Mouse (Mus musculus) liver, postnatal 0 days (tissue): ENCODE results near the gene Xkr7. TPM values are rescaled to one million over a fixed set of nuclear protein-coding genes. Genes with fewer than 3 reads are reported as not detected.

Experiments used
- ATAC-seq: fragments of 200-750 bp; cut with Nextera tagmentation; 2 replicates; pipeline ENCODE4 v1.8.0; 2017; ENCODE audit warnings: mild to moderate bottlenecking, moderate library complexity
- DNase-seq: peaks from one replicate; pipeline ENCODE4 v3.0.0-alpha.2; 2016
- H3K27ac ChIP-seq: fragments of 300-500 bp; sonication (generic); 2 replicates; pipeline ENCODE4 v1.5.1; 2014; ENCODE audit warnings: antibody characterized with exemption, moderate library complexity, mild to moderate bottlenecking, low read depth
- H3K27me3 ChIP-seq: fragments of 300-500 bp; sonication (generic); 2 replicates; pipeline ENCODE4 v1.6.1; 2014; ENCODE audit warnings: low read length, control low read depth, mixed read lengths; ENCODE audit not compliant: insufficient read depth
- H3K36me3 ChIP-seq: fragments of 300-500 bp; sonication (generic); replicated peaks from 2 replicates; pipeline ENCODE4 v1.6.1; 2014; ENCODE audit warnings: mild to moderate bottlenecking, control low read depth, low read length, moderate library complexity, mixed read lengths; ENCODE audit not compliant: insufficient read depth
- H3K4me1 ChIP-seq: fragments of 300-500 bp; sonication (generic); 2 replicates; pipeline ENCODE4 v1.6.1; 2014; ENCODE audit warnings: antibody characterized with exemption, mild to moderate bottlenecking, control low read depth; ENCODE audit not compliant: insufficient read depth
- H3K4me2 ChIP-seq: fragments of 300-500 bp; sonication (generic); 2 replicates; pipeline ENCODE4 v1.6.1; 2014; ENCODE audit warnings: low read depth, mild to moderate bottlenecking, low read length, moderate library complexity, mixed read lengths
- H3K4me3 ChIP-seq: fragments of 300-500 bp; sonication (generic); 2 replicates; pipeline ENCODE4 v1.5.1; 2014; ENCODE audit warnings: low read depth, low read length
- H3K9ac ChIP-seq: fragments of 300-500 bp; sonication (generic); replicated peaks from 2 replicates; pipeline ENCODE4 v1.6.1; 2014; ENCODE audit warnings: mild to moderate bottlenecking, moderate library complexity
- H3K9me3 ChIP-seq: fragments of 300-500 bp; sonication (generic); 2 replicates; pipeline ENCODE4 v1.6.1; 2016; ENCODE audit warnings: mild to moderate bottlenecking, control low read depth, low read length, mixed read lengths
- CTCF ChIP-seq: sonication (generic); IDR thresholded peaks from 2 replicates; pipeline ENCODE4 v1.5.1; 2016; ENCODE audit warnings: antibody characterized with exemption, low read depth
- EP300 ChIP-seq: IDR thresholded peaks from 2 replicates; pipeline ENCODE4 v1.6.1; 2016; ENCODE audit warnings: antibody characterized with exemption, low read depth, mild to moderate bottlenecking
- WGBS: fragments of 180-500 bp; shearing (Covaris S2); extraction: QIAGEN DNeasy Blood & Tissue Kit; methylation state at CpG from one replicate; pipeline ENCODE4 v1.1.7; 2014; ENCODE audit not compliant: insufficient replicate concordance; 5-methylcytosine and 5-hydroxymethylcytosine counted together
- polyA plus RNA-seq: library from polyadenylated mRNA; unstranded; fragments of >200 nt; fragmentation: Nextera tagmentation; extraction: Ambion mirVana; gene quantifications from 2 replicates; pipeline ENCODE4 v1.2.1, GENCODE M21; 2015

The Xkr7 gene
- polyA plus RNA-seq, 1 experiment from 2014 or later, result not detected

DNA sequence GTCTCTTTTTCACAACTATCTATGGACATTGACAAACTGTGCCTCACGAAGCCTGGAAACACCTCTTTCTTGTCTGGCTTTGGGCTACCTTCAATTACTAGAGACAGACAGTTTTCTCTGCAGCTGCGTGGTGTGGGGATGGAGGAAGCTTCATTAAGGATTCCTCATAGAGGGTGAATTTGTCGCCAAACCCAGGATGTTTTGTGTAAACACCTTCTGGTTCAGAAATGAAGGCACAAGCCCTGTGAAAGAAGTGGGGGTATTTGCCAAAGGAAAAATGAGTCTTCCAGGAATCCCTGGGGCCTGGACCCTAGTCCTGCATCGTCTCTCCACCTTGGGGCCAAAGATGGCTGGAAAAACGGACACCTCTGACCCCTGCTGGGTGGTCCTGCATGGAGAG is 14.9 kb upstream of the Xkr7 start:
- no peak overlapping the region for H3K27ac ChIP-seq
- H3K27me3 ChIP-seq, result 0 out of 2 replicates have a peak, but pooled peaks cover 5% of the 10 kb centered on the region
- DNase-seq, result no peak
- peaks cover 6% of the 10 kb centered on the region; the same call in 1 of the 2 replicates for H3K36me3 ChIP-seq
- no peak overlapping the region for H3K4me2 ChIP-seq
- WGBS, result 34% methylated on average over 5 of the region's 5 CpGs
- no peak for ATAC-seq
- H3K4me3 ChIP-seq, result no peak overlapping the region
- peaks cover 11% of the 10 kb centered on the region for H3K4me1 ChIP-seq
- no peak overlapping the region for H3K9ac ChIP-seq
- TF ChIP-seq CTCF (no peak), EP300 (no peak)
- H3K9me3 ChIP-seq, result no peaks in the 10 kb centered on the region

- ATAC-seq, result no peak
- H3K4me1 ChIP-seq, result peaks cover 5% of the 10 kb centered on the region
- H3K36me3 ChIP-seq, result no peaks in the 10 kb centered on the region
- 73% methylated on average over 3 of the region's 3 CpGs for WGBS
- no peak overlapping the region for H3K4me2 ChIP-seq
- DNase-seq, result no peak
- no peak overlapping the region for H3K9ac ChIP-seq
- H3K4me3 ChIP-seq, result no peak overlapping the region
- TF ChIP-seq EP300, result no peak
- TF ChIP-seq CTCF, result no peak
- H3K9me3 ChIP-seq, result no peaks in the 10 kb centered on the region
- no peak overlapping the region for H3K27ac ChIP-seq
- H3K27me3 ChIP-seq, result 0 out of 2 replicates have a peak, but pooled peaks cover 5% of the 10 kb centered on the region
Observed at GRCm38 (mm10) chr2:153019355-153019754, 12.3 kb upstream of the Xkr7 start.

GRCm38 (mm10) chr2:153021163-153021562 is 10.5 kb upstream of the Xkr7 start:
- H3K4me2 ChIP-seq, result no peak overlapping the region
- H3K27me3 ChIP-seq, result 0 out of 2 replicates have a peak, but pooled peaks cover 5% of the 10 kb centered on the region
- no peak overlapping the region for H3K9ac ChIP-seq
- no peaks in the 10 kb centered on the region for H3K36me3 ChIP-seq
- no peak overlapping the region for H3K27ac ChIP-seq
- WGBS, result 51% methylated on average over 3 of the region's 3 CpGs
- no peaks in the 10 kb centered on the region for H3K9me3 ChIP-seq
- ATAC-seq (no peak), DNase-seq (no peak)
- H3K4me3 ChIP-seq, result no peak overlapping the region
- H3K4me1 ChIP-seq, result no peaks in the 10 kb centered on the region
- TF ChIP-seq EP300 (no peak), CTCF (no peak)

- H3K9me3 ChIP-seq, result no peaks in the 10 kb centered on the region
- no peak overlapping the region for H3K4me3 ChIP-seq
- H3K9ac ChIP-seq, result no peak overlapping the region
- DNase-seq (no peak), ATAC-seq (no peak)
- H3K4me2 ChIP-seq, result no peak overlapping the region
- no peak overlapping the region for H3K27ac ChIP-seq
- TF ChIP-seq CTCF (no peak), EP300 (no peak)
- 48% methylated on average over 4 of the region's 4 CpGs for WGBS
- no peaks in the 10 kb centered on the region for H3K36me3 ChIP-seq
- 0 out of 2 replicates have a peak, but pooled peaks cover 3% of the 10 kb centered on the region for H3K27me3 ChIP-seq
- H3K4me1 ChIP-seq, result no peaks in the 10 kb centered on the region
Observed at GRCm38 (mm10) chr2:153022855-153023254, 8.8 kb upstream of the Xkr7 start.

- WGBS, result 57% methylated on average over 7 of the region's 7 CpGs
- Histone ChIP-seq H3K4me2 (no peak overlapping the region), H3K36me3 (no peaks in the 10 kb centered on the region), H3K4me3 (no peak overlapping the region), H3K9me3 (no peaks in the 10 kb centered on the region), H3K27ac (no peak overlapping the region), H3K9ac (no peak overlapping the region), H3K27me3 (peaks cover 16% of the 10 kb centered on the region), H3K4me1 (no peaks in the 10 kb centered on the region)
- TF ChIP-seq CTCF, result no peak
- TF ChIP-seq EP300, result no peak
- no peak for ATAC-seq
- no peak for DNase-seq
Observed at GRCm38 (mm10) chr2:153026052-153026451, 5.6 kb upstream of the Xkr7 start.

- ATAC-seq (no peak), DNase-seq (no peak)
- peaks cover 5% of the 10 kb centered on the region for H3K4me1 ChIP-seq
- 50% methylated on average over 4 of the region's 4 CpGs for whole genome bisulfite sequencing
- no peak overlapping the region for H3K4me3 ChIP-seq
- no peak overlapping the region for H3K4me2 ChIP-seq
- peaks cover 30% of the 10 kb centered on the region for H3K27me3 ChIP-seq
- no peaks in the 10 kb centered on the region for H3K9me3 ChIP-seq
- H3K27ac ChIP-seq, result no peak overlapping the region
- H3K36me3 ChIP-seq, result no peaks in the 10 kb centered on the region
- TF ChIP-seq EP300, result no peak
- no peak overlapping the region for H3K9ac ChIP-seq
Observed at GRCm38 (mm10) chr2:153027501-153027900, 4.2 kb upstream of the Xkr7 start.

DNA sequence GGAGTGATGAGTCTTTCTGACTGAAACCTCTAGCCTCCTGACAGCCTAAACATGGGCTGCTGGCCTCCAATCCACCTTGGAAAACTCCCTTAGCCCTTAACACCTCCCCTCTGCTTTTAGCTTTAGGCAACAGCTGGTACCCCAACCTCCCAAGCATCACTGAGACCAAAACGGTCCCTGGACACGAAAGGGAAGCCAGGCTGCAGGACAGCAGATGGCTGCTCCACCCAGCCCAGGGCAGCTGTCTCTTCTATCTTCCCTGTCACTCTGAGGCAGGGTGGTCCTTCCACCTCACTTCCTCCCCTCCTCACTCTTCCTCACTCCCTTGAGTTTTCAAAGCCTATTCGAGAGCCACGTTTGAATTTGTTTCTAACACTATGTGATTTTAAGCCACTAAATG is 1.2 kb upstream of the Xkr7 start:
- no peak overlapping the region for H3K9ac ChIP-seq
- 22% methylated on average over 4 of the region's 4 CpGs for WGBS
- no peak for DNase-seq
- no peaks in the 10 kb centered on the region for H3K9me3 ChIP-seq
- no peak overlapping the region for H3K27ac ChIP-seq
- H3K4me1 ChIP-seq, result peaks cover 5% of the 10 kb centered on the region
- H3K4me3 ChIP-seq, result no peak overlapping the region
- ATAC-seq, result no peak
- no peak for TF ChIP-seq CTCF
- TF ChIP-seq EP300, result no peak
- H3K36me3 ChIP-seq, result no peaks in the 10 kb centered on the region
- H3K4me2 ChIP-seq, result no peak overlapping the region
- H3K27me3 ChIP-seq, result peaks cover 39% of the 10 kb centered on the region
